Mouse (Mus musculus): Measurements from ENCODE around the gene Bhlha15. TPM values are rescaled to one million over a fixed set of nuclear protein-coding genes. Genes with fewer than 3 reads are reported as not detected.
A peak's percentile ranks its signal among the peaks of the same experiment; 100 is the strongest.

The Bhlha15 gene
- polyA plus RNA-seq, 1 experiment from 2014 or later, result 10.2 TPM

DNA sequence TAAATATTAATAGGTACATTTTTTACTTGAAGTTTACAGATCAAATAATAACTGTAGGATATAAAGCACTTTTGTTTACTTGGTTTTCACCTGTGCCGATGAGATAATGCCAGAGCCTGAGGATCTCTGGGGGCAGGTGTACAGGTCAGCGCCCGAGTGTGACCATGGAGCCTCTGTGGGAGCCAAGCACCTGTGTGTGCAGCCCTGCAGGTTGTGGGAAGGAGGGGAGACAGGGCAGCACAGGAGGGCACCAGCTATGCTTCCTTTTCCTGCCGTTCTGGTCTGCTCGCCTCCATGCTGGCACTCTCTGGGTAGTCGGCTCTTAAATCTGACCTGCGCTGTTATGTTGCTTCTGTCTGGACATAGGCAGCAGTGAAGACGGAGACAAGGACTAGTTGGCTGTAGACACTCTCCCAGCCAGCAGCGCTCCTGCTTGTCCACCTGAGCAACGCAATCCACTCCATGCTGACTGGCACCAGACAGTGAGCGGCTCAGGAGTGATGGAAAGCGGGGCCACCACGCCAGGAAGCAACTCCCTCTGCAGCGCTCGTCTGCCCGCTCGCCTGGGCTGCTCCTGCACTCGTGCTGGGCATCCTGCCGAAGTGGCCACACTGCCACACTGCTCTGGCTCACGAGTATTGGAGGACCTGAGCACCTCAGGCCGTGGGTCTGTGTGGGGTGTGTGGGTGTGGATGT lies 5.6 kb upstream of the Bhlha15 start:
- peak overlapping the region; percentile 12; the same call in 1 of the 2 replicates for H3K4me3 ChIP-seq (ENCODE audit: low read length)
- H3K36me3 ChIP-seq (ENCODE audit: control insufficient read depth, insufficient read depth, low read length), result peaks cover 5% of the 10 kb centered on the region; the same call in 1 of the 2 replicates
- peaks cover 5% of the 10 kb centered on the region for H3K4me1 ChIP-seq (ENCODE audit: control insufficient read depth, insufficient read depth, low read length)
- no peak overlapping the region for H3K4me2 ChIP-seq (ENCODE audit: low read depth, low read length)
- no peaks in the 10 kb centered on the region for H3K9me3 ChIP-seq (ENCODE audit: control insufficient read depth, low read length)
- no peak overlapping the region for H3K27ac ChIP-seq (ENCODE audit: low read length)
- WGBS, result 89% methylated on average over 21 of the region's 21 CpGs
- no peak overlapping the region for H3K9ac ChIP-seq (ENCODE audit: low read depth, low read length)
- H3K27me3 ChIP-seq (replicated peaks; ENCODE audit: control insufficient read depth, insufficient read depth, low read length), result no peaks in the 10 kb centered on the region
- ATAC-seq, result peak; percentile 71

GRCm38 (mm10) chr5:144188422-144188821 lies 1.7 kb upstream of the Bhlha15 start:
- 81% methylated on average over 6 of the region's 6 CpGs for WGBS
- Histone ChIP-seq H3K9me3 (ENCODE audit: control insufficient read depth, low read length) (no peaks in the 10 kb centered on the region), H3K4me2 (ENCODE audit: low read depth, low read length) (no peak overlapping the region), H3K4me3 (ENCODE audit: low read length) (no peak overlapping the region), H3K36me3 (ENCODE audit: control insufficient read depth, insufficient read depth, low read length) (peaks cover 5% of the 10 kb centered on the region; the same call in 1 of the 2 replicates), H3K4me1 (ENCODE audit: control insufficient read depth, insufficient read depth, low read length) (peaks cover 13% of the 10 kb centered on the region), H3K9ac (ENCODE audit: low read depth, low read length) (no peak overlapping the region), H3K27me3 (replicated peaks; ENCODE audit: control insufficient read depth, insufficient read depth, low read length) (no peaks in the 10 kb centered on the region), H3K27ac (ENCODE audit: low read length) (no peak overlapping the region)
- ATAC-seq, result no peak

GRCm38 (mm10) chr5:144189327-144189726 lies 759 bp upstream of the Bhlha15 start:
- H3K9me3 ChIP-seq (ENCODE audit: control insufficient read depth, low read length), result no peaks in the 10 kb centered on the region
- H3K36me3 ChIP-seq (ENCODE audit: control insufficient read depth, insufficient read depth, low read length), result peaks cover 5% of the 10 kb centered on the region; the same call in 1 of the 2 replicates
- no peak overlapping the region for H3K4me3 ChIP-seq (ENCODE audit: low read length)
- H3K27me3 ChIP-seq (replicated peaks; ENCODE audit: control insufficient read depth, insufficient read depth, low read length), result no peaks in the 10 kb centered on the region
- peak overlapping the region; percentile 15; the same call in 1 of the 2 replicates for H3K27ac ChIP-seq (ENCODE audit: low read length)
- peak; percentile 10; the same call in 1 of the 2 replicates for ATAC-seq
- H3K4me2 ChIP-seq (ENCODE audit: low read depth, low read length), result no peak overlapping the region
- H3K9ac ChIP-seq (ENCODE audit: low read depth, low read length), result no peak overlapping the region
- H3K4me1 ChIP-seq (ENCODE audit: control insufficient read depth, insufficient read depth, low read length), result peaks cover 10% of the 10 kb centered on the region
- WGBS, result 69% methylated on average over 7 of the region's 7 CpGs

GRCm38 (mm10) chr5:144191026-144191425 lies 940 bp downstream of the Bhlha15 start:
- H3K9me3 ChIP-seq (ENCODE audit: control insufficient read depth, low read length), result no peaks in the 10 kb centered on the region
- peaks cover 10% of the 10 kb centered on the region for H3K4me1 ChIP-seq (ENCODE audit: control insufficient read depth, insufficient read depth, low read length)
- no peak for ATAC-seq
- H3K4me2 ChIP-seq (ENCODE audit: low read depth, low read length), result no peak overlapping the region
- H3K27ac ChIP-seq (ENCODE audit: low read length), result no peak overlapping the region
- no peaks in the 10 kb centered on the region for H3K36me3 ChIP-seq (ENCODE audit: control insufficient read depth, insufficient read depth, low read length)
- 0 out of 2 replicates have a peak overlapping the region, but pooled peaks have one; percentile 16 for H3K9ac ChIP-seq (ENCODE audit: low read depth, low read length)
- peak overlapping the region; percentile 37 for H3K4me3 ChIP-seq (ENCODE audit: low read length)
- no peaks in the 10 kb centered on the region for H3K27me3 ChIP-seq (replicated peaks; ENCODE audit: control insufficient read depth, insufficient read depth, low read length)
- WGBS, result 50% methylated on average over 23 of the region's 23 CpGs

DNA sequence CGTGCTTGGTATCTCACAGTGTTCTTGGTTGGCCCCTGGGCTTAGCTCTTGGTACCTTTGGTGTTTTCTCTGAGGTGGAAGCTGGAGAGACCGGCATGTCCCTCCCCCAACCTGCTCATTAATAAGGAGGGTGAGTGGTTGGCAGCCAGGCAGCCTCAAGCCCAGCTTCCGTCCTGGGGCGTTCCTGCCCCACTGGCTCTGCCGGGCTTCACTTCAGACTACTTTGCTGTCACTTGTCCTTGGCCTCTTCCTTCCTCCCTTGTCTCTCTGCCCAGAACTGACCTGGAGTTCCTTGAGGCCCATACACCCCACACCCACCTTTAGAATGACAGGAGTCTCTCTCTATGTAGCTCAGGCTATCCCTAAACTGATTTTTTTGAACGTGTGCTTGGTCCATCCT lies 2.6 kb downstream of the Bhlha15 start:
- Histone ChIP-seq H3K4me2 (ENCODE audit: low read depth, low read length) (no peak overlapping the region), H3K9me3 (ENCODE audit: control insufficient read depth, low read length) (no peaks in the 10 kb centered on the region), H3K4me1 (ENCODE audit: control insufficient read depth, insufficient read depth, low read length) (peaks cover 10% of the 10 kb centered on the region), H3K4me3 (ENCODE audit: low read length) (no peak overlapping the region), H3K36me3 (ENCODE audit: control insufficient read depth, insufficient read depth, low read length) (no peaks in the 10 kb centered on the region), H3K27ac (ENCODE audit: low read length) (no peak overlapping the region), H3K9ac (ENCODE audit: low read depth, low read length) (no peak overlapping the region), H3K27me3 (replicated peaks; ENCODE audit: control insufficient read depth, insufficient read depth, low read length) (no peaks in the 10 kb centered on the region)
- 75% methylated on average over 6 of the region's 6 CpGs for WGBS
- ATAC-seq, result no peak

- Histone ChIP-seq H3K9me3 (ENCODE audit: control insufficient read depth, low read length) (no peaks in the 10 kb centered on the region), H3K27ac (ENCODE audit: low read length) (no peak overlapping the region), H3K36me3 (ENCODE audit: control insufficient read depth, insufficient read depth, low read length) (no peaks in the 10 kb centered on the region; the same call in 1 of the 2 replicates), H3K4me1 (ENCODE audit: control insufficient read depth, insufficient read depth, low read length) (peaks cover 10% of the 10 kb centered on the region), H3K4me3 (ENCODE audit: low read length) (no peak overlapping the region), H3K4me2 (ENCODE audit: low read depth, low read length) (no peak overlapping the region), H3K9ac (ENCODE audit: low read depth, low read length) (no peak overlapping the region), H3K27me3 (replicated peaks; ENCODE audit: control insufficient read depth, insufficient read depth, low read length) (no peaks in the 10 kb centered on the region)
- no peak for ATAC-seq
- 77% methylated on average over 7 of the region's 7 CpGs for WGBS
These were observed 4.3 kb downstream of the Bhlha15 start for GRCm38 (mm10) chr5:144194416-144194815.

GRCm38 (mm10) chr5:144195567-144195966 lies 5.5 kb downstream of the Bhlha15 start:
- Histone ChIP-seq H3K9me3 (ENCODE audit: control insufficient read depth, low read length) (no peaks in the 10 kb centered on the region), H3K4me1 (ENCODE audit: control insufficient read depth, insufficient read depth, low read length) (no peaks in the 10 kb centered on the region), H3K4me3 (ENCODE audit: low read length) (no peak overlapping the region), H3K4me2 (ENCODE audit: low read depth, low read length) (no peak overlapping the region), H3K9ac (ENCODE audit: low read depth, low read length) (no peak overlapping the region), H3K27ac (ENCODE audit: low read length) (no peak overlapping the region), H3K27me3 (replicated peaks; ENCODE audit: control insufficient read depth, insufficient read depth, low read length) (no peaks in the 10 kb centered on the region), H3K36me3 (ENCODE audit: control insufficient read depth, insufficient read depth, low read length) (no peaks in the 10 kb centered on the region; the same call in 1 of the 2 replicates)
- ATAC-seq, result no peak
- WGBS, result 81% methylated on average over 8 of the region's 8 CpGs

DNA sequence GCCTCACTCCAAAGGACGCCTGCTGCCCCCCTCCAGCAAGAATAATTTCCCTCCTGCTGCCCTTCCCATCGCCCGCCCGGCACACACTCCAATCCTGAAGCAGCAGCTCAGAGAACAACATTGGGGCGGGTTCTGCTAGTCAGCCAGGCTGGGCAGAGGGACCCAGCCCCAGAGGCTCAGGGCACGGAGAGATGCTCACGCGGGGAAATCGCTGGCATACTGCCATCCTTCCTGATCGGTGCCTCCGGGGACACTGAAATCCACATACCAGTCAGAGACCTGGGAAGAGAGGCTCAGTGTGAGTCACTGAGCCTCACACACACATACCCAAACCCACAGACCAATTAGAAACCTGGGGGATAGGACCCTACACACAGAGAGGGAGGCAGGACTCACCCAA lies 10.5 kb downstream of the Bhlha15 start:
- H3K4me3 ChIP-seq (ENCODE audit: low read length), result no peak overlapping the region
- no peak overlapping the region for H3K27ac ChIP-seq (ENCODE audit: low read length)
- no peaks in the 10 kb centered on the region for H3K4me1 ChIP-seq (ENCODE audit: control insufficient read depth, insufficient read depth, low read length)
- 75% methylated on average over 11 of the region's 11 CpGs for WGBS
- no peak overlapping the region for H3K9ac ChIP-seq (ENCODE audit: low read depth, low read length)
- H3K27me3 ChIP-seq (replicated peaks; ENCODE audit: control insufficient read depth, insufficient read depth, low read length), result no peaks in the 10 kb centered on the region
- H3K9me3 ChIP-seq (ENCODE audit: control insufficient read depth, low read length), result 0 out of 2 replicates have a peak, but pooled peaks cover 5% of the 10 kb centered on the region
- H3K4me2 ChIP-seq (ENCODE audit: low read depth, low read length), result no peak overlapping the region
- ATAC-seq, result no peak
- H3K36me3 ChIP-seq (ENCODE audit: control insufficient read depth, insufficient read depth, low read length), result peaks cover 12% of the 10 kb centered on the region

- Histone ChIP-seq H3K9me3 (ENCODE audit: control insufficient read depth, low read length) (0 out of 2 replicates have a peak, but pooled peaks cover 5% of the 10 kb centered on the region), H3K4me2 (ENCODE audit: low read depth, low read length) (no peak overlapping the region), H3K27ac (ENCODE audit: low read length) (no peak overlapping the region), H3K27me3 (replicated peaks; ENCODE audit: control insufficient read depth, insufficient read depth, low read length) (no peaks in the 10 kb centered on the region), H3K9ac (ENCODE audit: low read depth, low read length) (no peak overlapping the region), H3K4me3 (ENCODE audit: low read length) (no peak overlapping the region), H3K36me3 (ENCODE audit: control insufficient read depth, insufficient read depth, low read length) (peaks cover 18% of the 10 kb centered on the region), H3K4me1 (ENCODE audit: control insufficient read depth, insufficient read depth, low read length) (no peaks in the 10 kb centered on the region)
- no peak for ATAC-seq
- 97% methylated on average over 6 of the region's 6 CpGs for WGBS
These were observed 12.3 kb downstream of the Bhlha15 start for GRCm38 (mm10) chr5:144202430-144202829.
